Mouse (Mus musculus) adipocyte (in vitro differentiated cells): Measurements from ENCODE around the gene Plgrkt.

Experiments used
- DNase-seq: peaks from one replicate; pipeline ENCODE4 v3.0.0-alpha.2; 2016; ENCODE audit warnings: low spot score

Plgrkt gene

GRCm38 (mm10) chr19:29354895-29355877 lies 12.0 kb downstream of the Plgrkt start:
- peak; percentile 92 for DNase-seq

- no peak for DNase-seq
Observed at GRCm38 (mm10) chr19:29350991-29351390, 16.2 kb downstream of the Plgrkt start.

DNA sequence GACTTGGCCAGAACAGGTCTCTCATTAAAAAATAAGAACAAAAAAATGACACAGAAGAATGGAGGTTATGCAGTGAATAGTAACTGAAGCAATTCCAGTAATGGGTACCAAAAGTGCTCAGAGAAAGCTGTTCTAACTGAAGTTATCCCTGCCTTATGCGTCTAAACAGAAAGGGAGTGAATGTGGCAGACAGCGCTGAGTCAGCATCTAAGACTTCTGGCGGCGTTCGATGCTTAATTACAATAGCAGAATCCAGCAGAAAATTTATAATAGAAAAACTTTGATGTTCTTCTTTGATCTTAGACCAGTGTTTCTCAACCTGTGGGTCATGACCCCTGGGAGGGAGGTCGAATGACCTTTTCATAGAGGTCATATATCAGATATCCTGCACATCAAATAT lies 21.6 kb downstream of the Plgrkt start:
- DNase-seq = no peak

DNA sequence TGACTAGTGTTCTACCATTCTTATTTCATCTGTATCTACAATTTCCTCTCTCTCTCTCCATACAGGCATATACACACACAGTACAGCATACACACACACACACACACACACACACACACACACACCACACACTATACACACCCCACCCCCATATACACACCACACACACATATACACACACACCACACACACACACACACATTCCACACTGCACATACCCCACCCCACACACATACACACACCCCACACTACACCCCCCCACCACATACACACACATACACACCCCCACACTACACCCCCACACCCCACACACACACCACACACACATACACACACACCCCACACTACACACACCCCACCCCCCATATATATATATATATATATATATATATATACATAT lies 22.3 kb downstream of the Plgrkt start:
- DNase-seq = no peak

GRCm38 (mm10) chr19:29342281-29342680 lies 24.9 kb downstream of the Plgrkt start:
- DNase-seq = no peak

DNA sequence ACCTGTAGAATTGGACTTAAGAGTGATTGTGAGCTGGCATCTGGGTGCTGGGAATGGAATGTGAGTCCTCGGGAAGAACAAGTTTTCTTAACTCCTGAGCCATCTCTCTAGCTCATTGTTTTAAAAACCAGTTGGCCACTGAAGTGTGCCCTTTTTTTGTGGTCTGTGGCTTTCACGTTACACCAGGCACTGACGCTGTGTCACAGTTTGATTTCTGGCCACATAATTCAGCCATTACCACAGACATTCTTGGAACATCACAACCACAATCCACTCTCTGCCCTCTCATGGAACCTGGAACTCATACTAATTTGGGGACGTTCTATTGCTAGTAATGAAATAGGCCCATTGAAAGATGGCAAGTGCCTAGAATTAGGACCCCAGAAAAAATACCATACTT lies 26.2 kb downstream of the Plgrkt start:
- DNase-seq = no peak

DNA sequence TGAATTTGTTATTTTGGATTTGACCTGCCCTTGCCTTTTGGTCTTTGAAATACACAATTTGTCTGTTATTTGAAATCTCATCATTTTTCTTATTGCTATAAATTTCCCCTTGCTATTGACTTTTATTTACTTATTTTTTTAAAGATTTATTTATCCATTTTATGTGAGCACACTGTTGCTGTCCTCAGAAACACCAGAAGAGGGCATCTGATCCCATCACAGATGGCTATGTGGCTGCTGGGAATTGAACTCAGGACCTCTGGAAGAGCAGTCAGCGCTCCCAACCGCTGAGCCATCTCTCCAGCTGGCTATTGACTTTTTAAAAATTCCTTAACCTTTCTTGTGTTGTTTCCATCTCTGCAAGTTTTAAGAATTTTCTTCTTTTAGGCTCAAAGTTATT lies 30.6 kb downstream of the Plgrkt start:
- DNase-seq = no peak

- DNase-seq = no peak
Observed at GRCm38 (mm10) chr19:29334068-29334745, 33.0 kb downstream of the Plgrkt start, which contains the start of gene Rln1. TSS of gene Rln1 (minus strand) at chr19:29334670.

- no peak for DNase-seq
Observed at GRCm38 (mm10) chr19:29326822-29327552, 40.2 kb downstream of the Plgrkt start.

- no peak for DNase-seq
Observed at GRCm38 (mm10) chr19:29326396-29326795, 40.8 kb downstream of the Plgrkt start.

- DNase-seq = no peak
Observed at GRCm38 (mm10) chr19:29325852-29326180, 41.4 kb downstream of the Plgrkt start.

DNA sequence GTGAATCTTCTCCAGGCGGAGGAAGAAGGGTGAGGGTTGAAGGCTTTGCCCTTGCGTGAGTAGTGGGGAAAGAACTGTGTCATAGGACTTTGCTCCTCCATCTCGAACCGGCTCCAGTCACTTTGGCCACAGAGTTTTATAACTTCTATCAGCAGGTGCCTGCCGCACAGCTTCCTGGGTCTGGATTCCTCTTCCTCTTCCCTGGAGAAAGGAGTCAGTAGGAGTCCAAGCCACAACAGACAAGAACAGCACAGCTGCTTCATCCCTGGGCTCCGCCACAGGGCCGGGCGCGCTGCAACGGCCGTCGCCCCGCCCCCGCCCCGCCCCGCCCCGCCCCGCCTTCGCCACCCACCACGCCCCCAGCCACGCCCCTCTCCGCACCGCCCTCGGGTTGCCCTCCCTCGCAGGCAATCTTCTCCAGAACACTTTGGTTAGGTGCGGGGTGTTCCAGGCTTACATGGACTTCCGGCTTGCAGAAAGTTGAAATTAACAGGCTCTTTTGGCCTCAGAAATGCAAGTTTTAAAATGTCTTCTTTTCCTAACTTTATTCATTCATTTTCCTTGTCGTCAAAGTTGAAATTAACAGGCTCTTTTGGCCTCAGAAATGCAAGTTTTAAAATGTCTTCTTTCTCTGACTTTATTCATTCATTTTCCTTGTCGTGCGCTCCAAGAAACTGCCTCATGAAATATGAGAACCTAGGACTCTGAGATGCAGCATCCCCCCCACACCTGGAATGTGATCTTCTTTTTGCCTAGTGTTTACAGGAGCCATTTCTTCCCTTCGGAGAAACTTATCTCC lies 41.9 kb downstream of the Plgrkt start, which contains the start of gene Insl6:
Gene Insl6 (minus strand): TSS at position 304 of the 799 bp plus-strand sequence.
- peak; percentile 64 for DNase-seq

GRCm38 (mm10) chr19:29323416-29324049 lies 43.7 kb downstream of the Plgrkt start:
- DNase-seq = no peak

DNA sequence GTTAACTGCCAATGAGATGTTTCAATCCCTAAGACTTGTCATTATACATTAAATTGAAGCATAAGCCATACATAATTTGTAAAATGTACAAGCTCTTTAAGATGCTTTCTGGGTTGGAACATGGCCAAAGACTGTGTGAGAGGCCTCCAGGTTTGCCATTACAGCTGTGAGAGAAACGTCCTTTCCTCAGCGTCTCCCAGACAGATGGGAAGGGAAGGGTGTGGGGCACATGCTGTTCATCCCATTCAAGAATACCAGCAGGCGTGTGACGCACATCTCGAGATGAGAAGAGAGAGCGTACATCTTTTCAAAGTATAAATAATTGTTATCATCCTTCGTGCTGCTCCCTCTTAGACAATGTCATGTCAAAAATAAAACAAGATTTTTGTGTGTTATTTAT lies 54.5 kb downstream of the Plgrkt start:
- no peak for DNase-seq

GRCm38 (mm10) chr19:29311791-29312190 lies 55.4 kb downstream of the Plgrkt start:
- no peak for DNase-seq

DNA sequence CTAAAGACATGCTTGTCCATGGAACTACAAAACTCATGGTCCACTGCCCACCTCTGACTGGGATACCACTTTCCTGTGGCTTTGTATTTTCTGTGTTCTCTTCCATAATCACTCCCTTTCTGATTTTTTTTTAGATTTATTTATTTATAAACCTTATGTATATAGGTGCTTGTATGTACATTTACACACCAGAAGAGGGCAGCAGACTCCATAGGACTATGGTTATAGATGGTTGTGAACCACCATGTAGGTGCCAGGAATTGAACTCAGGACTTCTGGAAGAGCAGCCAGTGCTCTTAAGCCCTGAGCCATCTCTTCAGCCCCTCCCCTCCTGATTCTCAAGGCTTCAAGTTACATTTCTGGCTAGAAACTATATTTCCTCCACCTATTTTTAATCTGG lies 58.4 kb downstream of the Plgrkt start:
- DNase-seq = no peak

DNA sequence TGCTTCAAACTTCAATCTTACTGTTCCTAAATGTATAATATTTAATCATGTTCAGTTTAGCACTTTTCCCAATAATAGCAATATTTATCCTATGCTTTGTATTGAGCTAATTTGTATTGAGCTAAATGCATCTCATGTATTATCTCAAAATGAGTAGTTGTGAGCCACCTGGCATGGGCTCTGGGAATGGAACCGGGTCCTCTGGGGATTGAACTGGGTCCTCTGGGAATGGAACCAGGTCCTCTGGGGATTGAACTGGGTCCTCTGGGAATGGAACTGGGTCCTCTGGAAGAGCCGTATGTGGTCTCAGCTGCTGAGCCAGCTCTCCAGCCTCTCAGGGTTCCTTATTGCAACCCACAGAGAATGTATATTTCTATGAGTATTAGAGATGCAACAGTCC lies 65.1 kb downstream of the Plgrkt start:
- no peak for DNase-seq

DNA sequence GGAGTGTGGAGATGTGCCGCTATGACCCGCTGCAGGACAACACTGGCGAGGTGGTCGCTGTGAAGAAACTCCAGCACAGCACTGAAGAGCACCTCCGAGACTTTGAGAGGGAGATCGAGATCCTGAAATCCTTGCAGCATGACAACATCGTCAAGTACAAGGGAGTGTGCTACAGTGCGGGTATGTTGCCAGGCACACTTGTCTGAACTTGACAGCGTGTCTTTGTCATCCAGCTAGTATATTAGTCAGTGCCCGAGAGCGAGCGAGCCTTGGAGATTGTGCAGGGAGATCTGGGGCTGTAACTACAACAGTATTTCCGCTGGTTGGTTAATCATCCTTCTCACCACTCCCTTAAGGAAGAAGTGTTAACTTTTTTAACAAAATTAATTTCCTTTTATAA lies 66.3 kb downstream of the Plgrkt start:
- DNase-seq = no peak
